Mouse (Mus musculus) inflammation-experienced regulatory T-cells, adult 6 months (primary cell): ENCODE results near the gene Aldh1l2. TPM values are rescaled to one million over a fixed set of nuclear protein-coding genes. Genes with fewer than 3 reads are reported as not detected.
"Not testable (repeated sequence)": the region's sequence is repeated elsewhere in the genome, so short reads cannot be mapped to it uniquely, and the experiment has no call there.

Experiments used
- ATAC-seq: one replicate; pipeline ENCODE4 v1.8.0; 2017
- polyA plus RNA-seq, 3 experiments: library from polyadenylated mRNA; unstranded; fragments of 100-300 nt; shearing (Covaris generic); gene quantifications; one replicate each; pipeline ENCODE4 v1.2.1; 2017

Aldh1l2 gene
- not detected for polyA plus RNA-seq

GRCm38 (mm10) chr10:83533910-83534283 lies at the start of gene Aldh1l2:
Aldh1l2 (minus strand) TSS chr10:83534140.
- ATAC-seq = peak; percentile 62

GRCm38 (mm10) chr10:83565449-83566441 lies 31.8 kb upstream of the Aldh1l2 start:
- ATAC-seq = no peak

GRCm38 (mm10) chr10:83563005-83563404 lies 29.1 kb upstream of the Aldh1l2 start:
- no peak for ATAC-seq

- ATAC-seq = no peak
Observed at GRCm38 (mm10) chr10:83545341-83545740, 11.4 kb upstream of the Aldh1l2 start.

GRCm38 (mm10) chr10:83544103-83544479 lies 10.2 kb upstream of the Aldh1l2 start:
- ATAC-seq = peak; percentile 56

GRCm38 (mm10) chr10:83543439-83544102 lies 9.6 kb upstream of the Aldh1l2 start, which contains the start of gene Washc4:
Washc4 (plus strand) TSS chr10:83543752.
- peak; percentile 90 for ATAC-seq

GRCm38 (mm10) chr10:83542241-83542640 lies 8.3 kb upstream of the Aldh1l2 start:
- ATAC-seq = no peak

GRCm38 (mm10) chr10:83540092-83540491 lies 6.2 kb upstream of the Aldh1l2 start:
- no peak for ATAC-seq

GRCm38 (mm10) chr10:83539311-83539980 lies 5.5 kb upstream of the Aldh1l2 start:
- no peak for ATAC-seq

- ATAC-seq = no peak
Observed at GRCm38 (mm10) chr10:83536436-83536835, 2.5 kb upstream of the Aldh1l2 start.

GRCm38 (mm10) chr10:83533258-83533909 lies 556 bp downstream of the Aldh1l2 start:
- ATAC-seq = no peak

GRCm38 (mm10) chr10:83530384-83530967 lies 3.5 kb downstream of the Aldh1l2 start:
- ATAC-seq = no peak

GRCm38 (mm10) chr10:83524238-83524637 lies 9.7 kb downstream of the Aldh1l2 start:
- ATAC-seq = not testable (repeated sequence)

- no peak for ATAC-seq
Observed at GRCm38 (mm10) chr10:83520990-83521389, 12.9 kb downstream of the Aldh1l2 start.

GRCm38 (mm10) chr10:83513736-83514135 lies 20.2 kb downstream of the Aldh1l2 start:
- ATAC-seq = no peak

GRCm38 (mm10) chr10:83511304-83511703 lies 22.6 kb downstream of the Aldh1l2 start:
- no peak for ATAC-seq

- no peak for ATAC-seq
Observed at GRCm38 (mm10) chr10:83508962-83509660, 24.8 kb downstream of the Aldh1l2 start.

- no peak for ATAC-seq
Observed at GRCm38 (mm10) chr10:83497321-83497720, 36.6 kb downstream of the Aldh1l2 start.

- no peak for ATAC-seq
Observed at GRCm38 (mm10) chr10:83490506-83490905, 43.4 kb downstream of the Aldh1l2 start.

- no peak for ATAC-seq
Observed at GRCm38 (mm10) chr10:83477286-83477685, 56.7 kb downstream of the Aldh1l2 start.

GRCm38 (mm10) chr10:83475226-83475625 lies 58.7 kb downstream of the Aldh1l2 start:
- no peak for ATAC-seq
